Mouse (Mus musculus): Measurements from ENCODE around the gene Sh3bp5. TPM values are rescaled to one million over a fixed set of nuclear protein-coding genes. Genes with fewer than 3 reads are reported as not detected.

Gene Sh3bp5
- polyA plus RNA-seq, 1 experiment: 43.4 TPM

- Histone ChIP-seq H3K4me1 (ENCODE audit: control insufficient read depth, insufficient read depth, low read length) (peaks cover 57% of the 10 kb centered on the region), H3K27ac (ENCODE audit: insufficient read depth, low read depth, low read length) (peak overlapping the region; percentile 14; the same call in 1 of the 2 replicates)
- peak; percentile 67 for DNase-seq
These were observed 25.7 kb downstream of the Sh3bp5 start for GRCm38 (mm10) chr14:31410123-31410724.

GRCm38 (mm10) chr14:31408666-31409065, 27.2 kb downstream of the Sh3bp5 start:
- WGBS: 23% methylated on average over 8 of the region's 8 CpGs
- TF ChIP-seq CTCF (conservative IDR thresholded peaks at IDR 0.05; ENCODE audit: insufficient read depth, insufficient read length, low read depth, low read length) (no peak), POLR2A (IDR thresholded peaks at IDR 0.05; ENCODE audit: low read depth, low read length) (no peak)
- H3K4me1 ChIP-seq (ENCODE audit: control insufficient read depth, insufficient read depth, low read length): peaks cover 48% of the 10 kb centered on the region
- no peaks in the 10 kb centered on the region; the same call in 1 of the 2 replicates for H3K36me3 ChIP-seq (ENCODE audit: control insufficient read depth, insufficient read depth, low read length)
- no peaks in the 10 kb centered on the region for H3K27me3 ChIP-seq (replicated peaks; ENCODE audit: control insufficient read depth, insufficient read depth, low read length)
- H3K27ac ChIP-seq (ENCODE audit: insufficient read depth, low read depth, low read length): peak overlapping the region; percentile 49
- peak; percentile 78 for DNase-seq
- no peak overlapping the region for H3K4me3 ChIP-seq (ENCODE audit: insufficient read depth, low read depth, low read length)

More at GRCm38 (mm10) chr14:31410123-31410724, 25.7 kb downstream of the Sh3bp5 start:
- 82% methylated on average over 9 of the region's 9 CpGs for WGBS
- TF ChIP-seq CTCF (conservative IDR thresholded peaks at IDR 0.05; ENCODE audit: insufficient read depth, insufficient read length, low read depth, low read length) (no peak), POLR2A (IDR thresholded peaks at IDR 0.05; ENCODE audit: low read depth, low read length) (no peak)
- Histone ChIP-seq H3K36me3 (ENCODE audit: control insufficient read depth, insufficient read depth, low read length) (no peaks in the 10 kb centered on the region; the same call in 1 of the 2 replicates), H3K27me3 (replicated peaks; ENCODE audit: control insufficient read depth, insufficient read depth, low read length) (no peaks in the 10 kb centered on the region), H3K4me3 (ENCODE audit: insufficient read depth, low read depth, low read length) (no peak overlapping the region)

- Histone ChIP-seq H3K36me3 (ENCODE audit: control insufficient read depth, insufficient read depth, low read length) (no peaks in the 10 kb centered on the region; the same call in 1 of the 2 replicates), H3K4me1 (ENCODE audit: control insufficient read depth, insufficient read depth, low read length) (peaks cover 49% of the 10 kb centered on the region), H3K4me3 (ENCODE audit: insufficient read depth, low read depth, low read length) (no peak overlapping the region), H3K27ac (ENCODE audit: insufficient read depth, low read depth, low read length) (peak overlapping the region; percentile 49), H3K27me3 (replicated peaks; ENCODE audit: control insufficient read depth, insufficient read depth, low read length) (no peaks in the 10 kb centered on the region)
- 42% methylated on average over 6 of the region's 6 CpGs for WGBS
- DNase-seq: peak; percentile 79
- TF ChIP-seq CTCF (conservative IDR thresholded peaks at IDR 0.05; ENCODE audit: insufficient read depth, insufficient read length, low read depth, low read length) (no peak), POLR2A (IDR thresholded peaks at IDR 0.05; ENCODE audit: low read depth, low read length) (no peak)
These were observed 27.8 kb downstream of the Sh3bp5 start for GRCm38 (mm10) chr14:31407911-31408604.

GRCm38 (mm10) chr14:31407208-31407607, 28.7 kb downstream of the Sh3bp5 start:
- peaks cover 51% of the 10 kb centered on the region for H3K4me1 ChIP-seq (ENCODE audit: control insufficient read depth, insufficient read depth, low read length)
- TF ChIP-seq CTCF (conservative IDR thresholded peaks at IDR 0.05; ENCODE audit: insufficient read depth, insufficient read length, low read depth, low read length): no peak
- TF ChIP-seq POLR2A (IDR thresholded peaks at IDR 0.05; ENCODE audit: low read depth, low read length): no peak
- WGBS: 52% methylated on average over 15 of the region's 15 CpGs
- peak; percentile 88 for DNase-seq
- H3K27ac ChIP-seq (ENCODE audit: insufficient read depth, low read depth, low read length): peak overlapping the region; percentile 49
- H3K4me3 ChIP-seq (ENCODE audit: insufficient read depth, low read depth, low read length): no peak overlapping the region
- H3K27me3 ChIP-seq (replicated peaks; ENCODE audit: control insufficient read depth, insufficient read depth, low read length): no peaks in the 10 kb centered on the region
- H3K36me3 ChIP-seq (ENCODE audit: control insufficient read depth, insufficient read depth, low read length): no peaks in the 10 kb centered on the region; the same call in 1 of the 2 replicates

- no peaks in the 10 kb centered on the region for H3K27me3 ChIP-seq (replicated peaks; ENCODE audit: control insufficient read depth, insufficient read depth, low read length)
- TF ChIP-seq CTCF (conservative IDR thresholded peaks at IDR 0.05; ENCODE audit: insufficient read depth, insufficient read length, low read depth, low read length): no peak
- TF ChIP-seq POLR2A (IDR thresholded peaks at IDR 0.05; ENCODE audit: low read depth, low read length): no peak
- DNase-seq: no peak
- peak overlapping the region; percentile 49 for H3K27ac ChIP-seq (ENCODE audit: insufficient read depth, low read depth, low read length)
- H3K36me3 ChIP-seq (ENCODE audit: control insufficient read depth, insufficient read depth, low read length): no peaks in the 10 kb centered on the region; the same call in 1 of the 2 replicates
- no peak overlapping the region for H3K4me3 ChIP-seq (ENCODE audit: insufficient read depth, low read depth, low read length)
- H3K4me1 ChIP-seq (ENCODE audit: control insufficient read depth, insufficient read depth, low read length): peaks cover 59% of the 10 kb centered on the region
- 70% methylated on average over 12 of the region's 12 CpGs for WGBS
These were observed 29.6 kb downstream of the Sh3bp5 start for GRCm38 (mm10) chr14:31406154-31406810.

GRCm38 (mm10) chr14:31405652-31406051, 30.2 kb downstream of the Sh3bp5 start:
- no peaks in the 10 kb centered on the region for H3K27me3 ChIP-seq (replicated peaks; ENCODE audit: control insufficient read depth, insufficient read depth, low read length)
- peaks cover 65% of the 10 kb centered on the region for H3K4me1 ChIP-seq (ENCODE audit: control insufficient read depth, insufficient read depth, low read length)
- DNase-seq: no peak
- no peak overlapping the region for H3K27ac ChIP-seq (ENCODE audit: insufficient read depth, low read depth, low read length)
- WGBS: 78% methylated on average over 6 of the region's 6 CpGs
- H3K4me3 ChIP-seq (ENCODE audit: insufficient read depth, low read depth, low read length): no peak overlapping the region
- no peaks in the 10 kb centered on the region; the same call in 1 of the 2 replicates for H3K36me3 ChIP-seq (ENCODE audit: control insufficient read depth, insufficient read depth, low read length)
- TF ChIP-seq POLR2A (IDR thresholded peaks at IDR 0.05; ENCODE audit: low read depth, low read length) (no peak), CTCF (conservative IDR thresholded peaks at IDR 0.05; ENCODE audit: insufficient read depth, insufficient read length, low read depth, low read length) (no peak)

GRCm38 (mm10) chr14:31404663-31405062, 31.2 kb downstream of the Sh3bp5 start:
- H3K27me3 ChIP-seq (replicated peaks; ENCODE audit: control insufficient read depth, insufficient read depth, low read length): no peaks in the 10 kb centered on the region
- WGBS: 86% methylated on average over 4 of the region's 4 CpGs
- H3K27ac ChIP-seq (ENCODE audit: insufficient read depth, low read depth, low read length): no peak overlapping the region
- TF ChIP-seq CTCF (conservative IDR thresholded peaks at IDR 0.05; ENCODE audit: insufficient read depth, insufficient read length, low read depth, low read length) (no peak), POLR2A (IDR thresholded peaks at IDR 0.05; ENCODE audit: low read depth, low read length) (no peak)
- H3K36me3 ChIP-seq (ENCODE audit: control insufficient read depth, insufficient read depth, low read length): no peaks in the 10 kb centered on the region; the same call in 1 of the 2 replicates
- no peak overlapping the region for H3K4me3 ChIP-seq (ENCODE audit: insufficient read depth, low read depth, low read length)
- H3K4me1 ChIP-seq (ENCODE audit: control insufficient read depth, insufficient read depth, low read length): peaks cover 72% of the 10 kb centered on the region
- no peak for DNase-seq

All from kidney, adult 2 months (tissue).